Mouse (Mus musculus) lung, adult 18-20 months (tissue): Measurements from ENCODE around the gene Capza3.
A peak's percentile ranks its signal among the peaks of the same experiment; 100 is the strongest.

Experiments
- DNase-seq, 2 experiments: peaks; one replicate each; pipeline ENCODE4 v3.0.0; 2022; ENCODE audit warnings: mixed read lengths in 2 of 2

Gene Capza3

DNA sequence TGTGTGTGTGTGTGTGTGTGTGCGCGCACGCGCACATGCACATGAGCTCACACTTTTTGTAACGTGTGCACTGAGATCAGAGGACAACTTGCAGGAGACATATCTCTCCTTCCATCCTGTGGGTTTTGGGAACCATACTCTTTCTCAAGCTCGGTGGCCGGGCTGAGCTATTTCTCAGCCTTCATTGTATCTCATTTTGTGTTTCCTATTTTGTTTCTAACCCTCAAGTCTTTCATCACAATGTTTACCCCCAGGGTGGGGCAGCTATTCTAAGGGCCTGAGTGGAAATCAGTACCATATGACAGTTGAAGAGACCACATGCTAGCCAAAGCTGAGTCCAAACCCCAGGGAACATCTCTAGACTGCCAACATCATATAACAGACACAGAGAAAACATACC is at the start of gene Capza3:
Gene Capza3 (plus strand): TSS at position 301 of the 400 bp plus-strand sequence.
- DNase-seq = no peak

- DNase-seq = no peak
Observed at GRCm38 (mm10) chr6:140005181-140005580, 35.9 kb upstream of the Capza3 start.

GRCm38 (mm10) chr6:140024404-140024803 is 16.6 kb upstream of the Capza3 start:
- DNase-seq = no peak

DNA sequence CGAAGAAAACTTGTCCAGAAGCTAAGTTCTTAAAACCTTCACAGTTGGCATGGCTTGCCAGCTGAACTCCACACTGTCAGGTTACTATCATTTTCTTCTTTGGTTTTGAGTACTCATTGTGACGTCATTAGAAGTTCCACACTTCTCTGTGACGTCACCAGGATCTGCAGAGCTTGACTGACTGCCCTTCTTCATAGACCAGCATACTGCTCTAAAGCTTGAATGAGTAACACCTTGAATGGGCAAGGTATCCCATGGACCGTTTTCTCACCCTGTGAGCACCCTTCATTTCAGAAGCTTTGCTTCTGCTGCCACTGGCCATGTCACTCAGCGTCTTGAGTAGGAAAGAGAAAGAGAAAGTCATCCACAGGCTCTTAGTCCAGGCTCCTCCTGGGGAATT is 305 bp downstream of the Capza3 start, which contains the start of gene Plcz1:
Gene Plcz1 (minus strand): TSS at position 101 of the 400 bp plus-strand sequence.
- DNase-seq = no peak

DNA sequence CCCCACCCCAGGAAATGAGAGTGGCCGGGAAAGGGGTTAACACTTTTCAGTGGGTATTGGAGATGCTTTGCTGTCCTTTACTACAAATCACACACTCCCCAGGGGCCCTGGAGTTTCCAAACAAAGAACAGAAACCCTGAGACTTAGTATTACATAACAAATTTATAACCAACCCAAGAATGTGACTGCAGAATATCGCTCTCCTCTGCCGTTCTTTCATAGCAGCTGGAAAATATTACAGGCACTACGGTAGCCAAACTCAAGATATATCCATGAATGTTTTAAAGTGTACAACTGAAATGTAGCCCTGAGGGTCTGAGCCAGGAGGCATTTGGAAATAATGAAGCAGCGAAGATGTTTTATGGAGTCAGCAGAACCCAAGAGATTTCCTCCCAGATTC is 10.4 kb downstream of the Capza3 start:
- DNase-seq = peak in 1 of 2 experiments; percentile 17

- no peak for DNase-seq
Observed at GRCm38 (mm10) chr6:140054271-140054928, 13.3 kb downstream of the Capza3 start.

- no peak for DNase-seq
Observed at GRCm38 (mm10) chr6:140069177-140069576, 28.1 kb downstream of the Capza3 start.

GRCm38 (mm10) chr6:140080933-140081332 is 39.9 kb downstream of the Capza3 start:
- DNase-seq = no peak

DNA sequence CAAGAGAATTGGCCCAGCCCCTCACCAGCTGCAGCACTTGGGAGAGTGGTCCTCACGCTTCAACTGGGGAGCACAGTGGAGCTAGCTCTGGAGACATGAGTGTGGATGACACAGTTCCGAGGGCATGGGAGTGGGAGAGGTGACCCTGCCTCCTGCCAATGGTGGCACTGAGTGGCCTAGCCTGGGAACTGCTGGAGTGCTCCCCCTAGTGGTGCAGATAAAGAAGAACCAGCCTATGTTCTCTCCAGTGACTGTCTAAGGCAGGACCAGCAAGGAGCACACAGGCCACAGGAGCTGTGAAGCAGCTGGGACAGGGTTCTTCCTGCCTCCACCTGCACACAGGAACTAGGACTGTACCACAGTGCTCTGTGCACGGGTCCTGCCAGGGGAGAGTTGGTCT is 40.7 kb downstream of the Capza3 start:
- DNase-seq = no peak

DNA sequence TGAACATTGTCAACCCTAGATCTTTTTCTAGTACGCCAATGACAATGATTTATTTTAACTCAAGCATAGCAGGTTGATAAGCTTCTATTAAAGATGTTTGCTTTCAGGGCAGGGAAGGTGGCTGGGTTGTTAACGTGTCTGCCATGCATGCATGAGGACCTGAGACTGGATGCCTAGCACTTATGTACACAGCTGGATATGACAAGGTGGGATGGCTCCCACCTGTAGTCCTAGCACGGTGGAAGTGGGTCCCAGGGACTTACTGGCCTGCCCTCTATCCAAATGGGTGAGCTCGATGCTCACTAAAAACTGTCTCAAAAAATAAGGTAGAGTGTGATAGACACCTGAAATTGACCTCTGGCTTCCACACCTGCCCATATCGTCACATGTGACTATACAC is 48.8 kb downstream of the Capza3 start:
- no peak for DNase-seq
